Mouse (Mus musculus) testis, adult 2 months (tissue): ENCODE measurements around the gene Pakap. TPM values are rescaled to one million over a fixed set of nuclear protein-coding genes. Genes with fewer than 3 reads are reported as not detected.

ENCODE experiments used
- H3K27ac ChIP-seq: fragments of 200-500 bp; 2 replicates; pipeline ENCODE4 v1.5.1; 2012; ENCODE audit warnings: low read depth, low read length; ENCODE audit not compliant: control insufficient read depth, insufficient read depth
- H3K27me3 ChIP-seq: fragments of 200-500 bp; 2 replicates; pipeline ENCODE4 v1.6.1; 2012; ENCODE audit warnings: mild to moderate bottlenecking, low read length, moderate library complexity; ENCODE audit not compliant: control insufficient read depth, insufficient read depth
- H3K36me3 ChIP-seq: fragments of 200-500 bp; 2 replicates; pipeline ENCODE4 v1.6.1; 2012; ENCODE audit warnings: mild to moderate bottlenecking, low read length; ENCODE audit not compliant: control insufficient read depth, insufficient read depth
- H3K4me1 ChIP-seq: fragments of 200-500 bp; 2 replicates; pipeline ENCODE4 v1.6.1; 2012; ENCODE audit warnings: low read length; ENCODE audit not compliant: control insufficient read depth, insufficient read depth
- H3K4me3 ChIP-seq: fragments of 200-500 bp; 2 replicates; pipeline ENCODE4 v1.5.1; 2012; ENCODE audit warnings: low read depth, mild to moderate bottlenecking, low read length, moderate library complexity, mixed read lengths; ENCODE audit not compliant: control insufficient read depth
- CTCF ChIP-seq: fragments of 200-500 bp; IDR thresholded peaks from 2 replicates; pipeline ENCODE4 v1.5.1; 2012; ENCODE audit warnings: low read depth, mild to moderate bottlenecking, inconsistent platforms, low read length, moderate library complexity; ENCODE audit not compliant: control insufficient read depth, insufficient read depth, insufficient replicate concordance
- POLR2A ChIP-seq: fragments of 200-500 bp; IDR thresholded peaks from 2 replicates; pipeline ENCODE4 v1.6.1; 2012; ENCODE audit warnings: low read depth, mild to moderate bottlenecking, inconsistent platforms, low read length, moderate library complexity; ENCODE audit not compliant: control insufficient read depth
- polyA plus RNA-seq: library from polyadenylated mRNA; depleted of rRNA; stranded (reverse); fragments of >200 nt; gene quantifications from 2 replicates; pipeline ENCODE4 v1.2.3, GENCODE M21; 2012

Gene Pakap
- polyA plus RNA-seq, 1 experiment, result 0.96 TPM

DNA sequence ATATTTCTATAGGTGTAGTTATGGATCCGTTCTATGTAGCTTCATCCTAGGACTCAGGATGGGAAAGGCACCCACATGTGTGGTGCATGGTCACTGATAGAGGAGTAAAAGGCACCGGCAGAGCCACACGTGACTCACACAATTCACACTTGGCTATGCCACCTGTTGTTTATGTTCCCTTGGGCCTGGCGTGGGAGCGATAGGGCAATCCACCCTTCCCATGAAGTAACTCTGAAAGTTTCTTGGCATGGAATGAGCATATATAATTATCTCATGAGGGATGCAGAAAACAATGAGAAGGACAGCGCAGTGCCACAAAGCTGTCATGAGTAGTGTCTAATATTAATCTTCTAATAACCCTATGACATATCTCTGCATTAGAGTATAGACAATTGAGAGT, 162.1 kb downstream of the Pakap start:
- H3K36me3 ChIP-seq, result no peaks in the 10 kb centered on the region
- H3K4me3 ChIP-seq, result no peak overlapping the region
- no peaks in the 10 kb centered on the region for H3K4me1 ChIP-seq
- TF ChIP-seq POLR2A (no peak), CTCF (no peak)
- no peaks in the 10 kb centered on the region for H3K27me3 ChIP-seq
- H3K27ac ChIP-seq, result no peak overlapping the region

DNA sequence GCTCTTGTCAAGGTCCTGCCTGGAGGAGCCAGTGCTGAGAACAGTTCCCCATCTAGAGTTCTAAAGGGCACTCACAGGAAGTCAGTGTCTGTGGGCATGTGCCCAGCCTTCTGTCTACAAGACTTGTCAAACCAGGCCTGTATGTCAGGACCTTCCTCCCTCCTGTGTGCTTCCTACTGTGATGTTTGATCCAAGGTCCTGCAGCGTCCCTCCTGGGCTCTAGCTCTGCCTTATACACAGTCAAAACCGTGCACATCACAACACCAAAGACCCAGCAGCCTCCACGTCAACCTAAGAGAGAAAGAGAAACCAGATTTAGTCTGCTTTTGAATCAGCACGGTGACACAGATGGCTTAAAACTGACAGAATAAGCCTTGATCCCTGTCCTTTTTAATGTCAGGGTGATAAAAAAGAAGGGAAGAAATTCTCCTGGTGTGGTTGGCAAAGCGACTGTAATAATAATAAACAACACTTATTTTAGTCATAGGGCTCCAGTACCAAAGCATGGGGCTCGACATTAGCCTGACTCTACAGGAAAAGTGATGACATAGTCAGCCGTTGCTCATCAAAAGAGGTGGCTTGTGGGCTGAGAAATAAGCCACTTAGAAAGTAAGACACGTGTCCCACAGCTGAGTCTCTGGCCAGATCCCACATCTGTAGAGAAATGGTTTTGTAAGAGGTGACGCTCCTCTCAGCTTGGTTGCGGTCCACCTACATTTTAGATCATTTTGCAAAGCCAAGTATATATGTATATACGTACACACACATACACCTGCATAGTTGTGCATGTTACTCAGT, 163.0 kb downstream of the Pakap start:
- Histone ChIP-seq H3K4me3 (no peak overlapping the region), H3K36me3 (no peaks in the 10 kb centered on the region), H3K4me1 (no peaks in the 10 kb centered on the region), H3K27ac (no peak overlapping the region), H3K27me3 (no peaks in the 10 kb centered on the region)
- TF ChIP-seq POLR2A (no peak), CTCF (no peak)

GRCm38 (mm10) chr4:57732351-57732750, 164.4 kb downstream of the Pakap start:
- no peak overlapping the region for H3K27ac ChIP-seq
- H3K36me3 ChIP-seq, result no peaks in the 10 kb centered on the region
- TF ChIP-seq CTCF, result no peak
- no peak for TF ChIP-seq POLR2A
- H3K4me3 ChIP-seq, result no peak overlapping the region
- H3K4me1 ChIP-seq, result no peaks in the 10 kb centered on the region
- no peaks in the 10 kb centered on the region for H3K27me3 ChIP-seq

DNA sequence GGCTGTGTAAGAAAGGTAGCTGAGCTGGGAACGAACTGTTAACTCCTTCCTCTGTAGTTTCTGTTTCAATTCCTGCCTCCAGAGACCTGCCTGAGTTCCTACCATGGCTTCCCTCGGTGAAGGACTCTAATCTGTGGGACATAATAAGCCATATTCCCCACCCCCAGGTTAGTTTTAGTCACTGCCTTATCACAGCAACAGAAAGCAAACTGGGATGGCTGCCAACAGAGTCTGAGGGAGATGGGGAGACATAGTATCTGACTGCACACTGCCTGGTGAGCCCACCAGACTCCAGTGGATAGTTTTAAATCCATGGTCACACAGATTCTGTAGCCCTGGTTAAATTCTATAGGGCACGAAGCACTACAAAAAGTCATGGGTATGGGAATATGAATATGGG, 165.5 kb downstream of the Pakap start:
- TF ChIP-seq CTCF (no peak), POLR2A (no peak)
- H3K27me3 ChIP-seq, result no peaks in the 10 kb centered on the region
- no peaks in the 10 kb centered on the region for H3K36me3 ChIP-seq
- H3K27ac ChIP-seq, result no peak overlapping the region
- H3K4me1 ChIP-seq, result no peaks in the 10 kb centered on the region
- no peak overlapping the region for H3K4me3 ChIP-seq

DNA sequence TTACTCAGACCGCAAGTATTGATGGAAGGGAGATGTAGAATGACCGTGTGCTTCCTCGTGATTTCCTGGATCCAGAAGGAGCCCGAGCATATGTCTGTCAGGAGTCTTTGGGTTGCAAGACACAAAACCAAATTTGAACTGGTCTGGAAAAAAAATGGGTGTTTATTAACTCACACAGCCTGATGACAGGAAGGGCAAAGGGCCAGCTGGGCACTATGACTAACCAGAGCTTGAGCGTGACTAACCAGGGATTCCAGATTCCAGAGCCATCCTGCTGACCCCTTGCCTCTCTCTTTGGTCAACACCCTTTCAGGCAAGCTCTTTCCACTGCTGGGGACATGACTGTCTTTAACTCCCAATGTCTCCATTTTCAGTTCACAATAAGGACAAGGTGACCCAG, 167.4 kb downstream of the Pakap start:
- Histone ChIP-seq H3K27me3 (no peaks in the 10 kb centered on the region), H3K27ac (no peak overlapping the region)

GRCm38 (mm10) chr4:57738856-57739552, 171.0 kb downstream of the Pakap start:
- Histone ChIP-seq H3K27me3 (no peaks in the 10 kb centered on the region), H3K4me3 (no peak overlapping the region), H3K36me3 (no peaks in the 10 kb centered on the region), H3K4me1 (no peaks in the 10 kb centered on the region; the same call in 1 of the 2 replicates), H3K27ac (no peak overlapping the region)
- TF ChIP-seq CTCF (no peak), POLR2A (no peak)

More for the DNA sequence above, 167.4 kb downstream of the Pakap start:
- Histone ChIP-seq H3K36me3 (no peaks in the 10 kb centered on the region), H3K4me3 (no peak overlapping the region), H3K4me1 (no peaks in the 10 kb centered on the region; the same call in 1 of the 2 replicates)
- TF ChIP-seq CTCF (no peak), POLR2A (no peak)

DNA sequence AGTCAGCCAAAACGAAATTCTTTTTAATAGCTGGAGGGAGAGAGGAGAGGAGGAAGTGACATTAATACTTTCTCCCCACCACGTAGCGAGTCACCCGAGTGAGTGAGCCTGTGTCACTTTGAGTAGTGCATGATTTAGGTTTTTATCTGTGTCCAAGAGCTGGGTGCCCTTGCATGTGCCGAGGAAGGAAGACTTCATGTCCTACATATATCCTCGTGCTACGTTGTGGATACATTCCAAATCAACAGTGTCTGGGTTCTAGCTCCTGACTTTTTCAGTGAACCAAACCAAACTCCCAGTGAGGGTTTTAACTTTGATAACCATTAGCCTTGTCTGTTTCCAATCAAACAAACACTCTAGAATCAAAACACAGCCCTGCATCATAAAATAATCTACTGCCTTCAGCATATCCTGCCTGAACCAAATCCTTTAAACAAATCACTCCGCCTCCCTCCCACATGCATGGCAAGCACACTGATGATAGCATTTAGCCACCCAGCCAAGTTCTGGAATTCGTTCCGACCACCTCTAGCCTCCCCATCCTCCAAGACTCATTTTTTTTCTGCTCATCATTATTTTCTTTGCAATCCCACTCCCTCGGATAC, 175.4 kb downstream of the Pakap start:
- Histone ChIP-seq H3K4me3 (peak overlapping the region; percentile 82), H3K27me3 (no peaks in the 10 kb centered on the region), H3K36me3 (no peaks in the 10 kb centered on the region), H3K27ac (no peak overlapping the region), H3K4me1 (no peaks in the 10 kb centered on the region; the same call in 1 of the 2 replicates)
- no peak for TF ChIP-seq CTCF
- TF ChIP-seq POLR2A, result no peak
